In genomic region chr16:92159114-92159513, GRCm38 (mm10) we compare ENCODE assay signal across 8 mouse cellular contexts.
DNase-seq lines count a peak whose midpoint lies in the region; ATAC-seq and TF ChIP-seq lines count a peak whose summit lies in the region.

No protein-coding gene starts in this region.

- TF ChIP-seq CTCF in olfactory bulb, adult 2 months (IDR thresholded peaks at IDR 0.05; ENCODE audit: insufficient read depth, low read depth, low read length): no peak

- H3K9ac ChIP-seq in limb, embryonic 14.5 days (ENCODE audit: low read depth, low read length, severe bottlenecking): peak overlapping the region; percentile 55

- H3K4me2 ChIP-seq in limb, embryonic 14.5 days (replicated peaks; ENCODE audit: low read depth, low read length, severe bottlenecking): peak overlapping the region; percentile 86

- H3K27ac ChIP-seq in hindbrain, embryonic 10.5 days: peak overlapping the region; percentile 90
- H3K27ac ChIP-seq in limb, embryonic 14.5 days (replicated peaks; ENCODE audit: low read depth, low read length): peak overlapping the region; percentile 73
- H3K27ac ChIP-seq in olfactory bulb, adult 2 months (ENCODE audit: insufficient read depth, low read depth, low read length): peak overlapping the region; percentile 75

- H3K36me3 ChIP-seq in hindbrain, embryonic 10.5 days: no peaks in the 10 kb centered on the region
- no peaks in the 10 kb centered on the region for H3K36me3 ChIP-seq in limb, embryonic 14.5 days (ENCODE audit: control insufficient read depth, insufficient read depth, low read length)

- DNase-seq in lung, adult 18-20 months: peak; percentile 7 to 36
- DNase-seq in lung, postnatal 14 days: no peak
- DNase-seq in hindbrain, embryonic 10.5 days (ENCODE audit: low spot score): no peak
- no peak for DNase-seq in limb, embryonic 14.5 days (ENCODE audit: low spot score)
- no peak for DNase-seq in adrenal gland, postnatal 14 days
- DNase-seq in retina, embryonic 14.5 days (ENCODE audit: low spot score): no peak

- peak overlapping the region; percentile 64 for H3K4me3 ChIP-seq in hindbrain, embryonic 10.5 days
- peak overlapping the region; percentile 43 for H3K4me3 ChIP-seq in limb, embryonic 14.5 days (replicated peaks; ENCODE audit: low read length)
- peak overlapping the region; percentile 59; the same call in 1 of the 2 replicates for H3K4me3 ChIP-seq in olfactory bulb, adult 2 months (ENCODE audit: insufficient read depth, low read depth, low read length)

- peaks cover 56% of the 10 kb centered on the region for H3K4me1 ChIP-seq in hindbrain, embryonic 10.5 days (replicated peaks)
- peaks cover 15% of the 10 kb centered on the region; the same call in 1 of the 2 replicates for H3K4me1 ChIP-seq in limb, embryonic 14.5 days (ENCODE audit: control insufficient read depth, insufficient read depth, low read length)
- H3K4me1 ChIP-seq in olfactory bulb, adult 2 months (ENCODE audit: control insufficient read depth, insufficient read depth, low read length): peaks cover 11% of the 10 kb centered on the region

- no peak for ATAC-seq in limb, embryonic 14.5 days (ENCODE audit: low FRiP score, low read depth)
- no peak for ATAC-seq in megakaryocyte progenitor cell, adult 5-6 weeks (replicated peaks; ENCODE audit: poor library complexity)

- H3K9me3 ChIP-seq in hindbrain, embryonic 10.5 days: no peaks in the 10 kb centered on the region
- no peaks in the 10 kb centered on the region for H3K9me3 ChIP-seq in limb, embryonic 14.5 days (ENCODE audit: control insufficient read depth, low read length)

- TF ChIP-seq POLR2A in limb, embryonic 14.5 days (IDR thresholded peaks at IDR 0.05; ENCODE audit: borderline replicate concordance, extremely low read depth, insufficient read depth, insufficient read length): no peak
- no peak for TF ChIP-seq POLR2A in olfactory bulb, adult 2 months (IDR thresholded peaks at IDR 0.05; ENCODE audit: insufficient read depth, low read depth, low read length)

- H3K27me3 ChIP-seq in hindbrain, embryonic 10.5 days (ENCODE audit: insufficient read depth, poor library complexity, severe bottlenecking): 0 out of 2 replicates have a peak, but pooled peaks cover 5% of the 10 kb centered on the region
- no peaks in the 10 kb centered on the region for H3K27me3 ChIP-seq in limb, embryonic 14.5 days (ENCODE audit: control insufficient read depth, insufficient read depth, low read length)

- WGBS in hindbrain, embryonic 10.5 days: 42% methylated on average over 6 of the region's 6 CpGs
- WGBS in limb, embryonic 14.5 days: 14% methylated on average over 6 of the region's 6 CpGs
- 50% methylated on average over 6 of the region's 6 CpGs for WGBS in olfactory bulb, adult 2 months

Comparison
In these comparisons a context has a peak if more than half of its experiments do, and no peak if none do; other contexts are left out.
1. DNase-seq: peak in lung, adult 18-20 months (2 of 2); none in lung, postnatal 14 days (single experiment), hindbrain, embryonic 10.5 days (single experiment), limb, embryonic 14.5 days (single experiment), adrenal gland, postnatal 14 days (single experiment) and retina, embryonic 14.5 days (single experiment).
2. Peak in every context shown above with its lines, with median percentiles within 50 percentile points of each other: H3K27ac ChIP-seq and H3K4me3 ChIP-seq.